29 mouse cellular contexts compared by ENCODE assay signal in the genomic region with DNA sequence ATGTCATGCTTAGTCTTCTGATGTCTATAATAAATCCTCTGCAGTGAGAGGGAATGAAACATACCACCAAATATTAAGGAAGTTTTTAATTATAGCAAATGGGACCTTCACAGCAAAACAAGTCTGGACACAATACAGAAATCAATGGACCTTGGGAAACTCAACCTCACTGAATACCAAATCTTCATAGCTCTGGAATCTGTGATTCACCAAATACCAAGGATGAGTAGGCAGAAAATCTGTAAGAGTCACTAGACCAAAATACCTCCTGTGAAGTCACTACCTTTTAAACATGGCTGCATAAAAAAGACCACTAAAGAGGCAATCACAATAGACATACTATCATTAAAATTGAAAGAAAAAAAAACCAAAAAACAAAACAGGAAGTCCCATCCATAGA.
"Had no signal": no experiment of that assay in that cellular context is flagged by ENCODE, and none has a peak within 500 bp of the region (broad histone marks: within the 10 kb centered on the region; RNA-seq: fewer than 3 reads in every experiment).

No protein-coding gene starts in this region.

- DNase-seq: heart, postnatal 10 days; heart, postnatal 14 days; heart, postnatal 36 days; heart, postnatal 4 days; kidney, adult 11 months; kidney, adult 18-20 months; kidney, adult 2 months; kidney, adult 8-10 months; kidney, adult 9 months; kidney, postnatal 10 days; kidney, postnatal 14 days; kidney, postnatal 25 days; kidney, postnatal 36 days; kidney, postnatal 4 days; layer of hippocampus, adult 9-11 months; layer of hippocampus, postnatal 36 days had no signal

- ATAC-seq: hindbrain, embryonic 16.5 days; hindbrain, postnatal 0 days; inflammation-experienced regulatory T-cells, adult 6 months; intestine, embryonic 15.5 days; intestine, embryonic 16.5 days; intestine, postnatal 0 days had no signal

- H3K27me3 ChIP-seq: heart, embryonic 12.5 days; heart, embryonic 13.5 days; heart, embryonic 15.5 days; hindbrain, embryonic 12.5 days; hindbrain, embryonic 13.5 days; hindbrain, embryonic 15.5 days; intestine, embryonic 15.5 days; kidney, embryonic 15.5 days had no signal
